Mouse (Mus musculus): Measurements from ENCODE around the gene Tspan4. TPM values are rescaled to one million over a fixed set of nuclear protein-coding genes. Genes with fewer than 3 reads are reported as not detected.

Gene Tspan4
- total RNA-seq, 1 experiment: 75.9 TPM

GRCm38 (mm10) chr7:141429840-141430584, 45.0 kb upstream of the Tspan4 start:
- in situ Hi-C loops (cut with MboI; ENCODE audit: low sequenced_read_pairs in 2 of 2, unreplicated experiment in 2 of 2): no loop called here
- no peak for DNase-seq (ENCODE audit: low read depth, low spot score)
- no peak for TF ChIP-seq ZNF384 (IDR thresholded peaks at IDR 0.05; ENCODE audit: low read depth, low read length)
- no peak for TF ChIP-seq MAFK (IDR thresholded peaks at IDR 0.05; ENCODE audit: insufficient read depth, low read depth, low read length)
- TF ChIP-seq ZC3H11A (IDR thresholded peaks at IDR 0.05; ENCODE audit: borderline replicate concordance, low read depth, low read length): no peak
- H3K4me3 ChIP-seq (ENCODE audit: insufficient read depth in 1 of 2, low read depth in 1 of 2, low read length in 2 of 2, poor library complexity in 1 of 2, severe bottlenecking in 1 of 2): no peak overlapping the region
- H3K4me1 ChIP-seq (ENCODE audit: control insufficient read depth in 2 of 2, insufficient read depth in 2 of 2, low read length in 2 of 2, poor library complexity in 1 of 2): peaks cover 0 to 23% of the 10 kb centered on the region in 2 experiments; a peak in 3 of 4 replicates
- no peaks in the 10 kb centered on the region for H3K9me3 ChIP-seq (ENCODE audit: control insufficient read depth, insufficient read depth, low read depth, low read length)
- H3K36me3 ChIP-seq (ENCODE audit: control insufficient read depth, insufficient read depth, low read length, poor library complexity, severe bottlenecking): peaks cover 18% of the 10 kb centered on the region; the same call in 1 of the 2 replicates
- H3K27ac ChIP-seq (ENCODE audit: insufficient read depth, low read depth, low read length, poor library complexity, severe bottlenecking): no peak overlapping the region
- no peak overlapping the region; the same call in 1 of the 2 replicates for H3K9ac ChIP-seq (ENCODE audit: insufficient read depth, low read depth, low read length, poor library complexity, severe bottlenecking)

GRCm38 (mm10) chr7:141430585-141431240, 44.3 kb upstream of the Tspan4 start:
- H3K9ac ChIP-seq (ENCODE audit: insufficient read depth, low read depth, low read length, poor library complexity, severe bottlenecking): no peak overlapping the region; the same call in 1 of the 2 replicates
- H3K27ac ChIP-seq (ENCODE audit: insufficient read depth, low read depth, low read length, poor library complexity, severe bottlenecking): no peak overlapping the region
- TF ChIP-seq MAFK (IDR thresholded peaks at IDR 0.05; ENCODE audit: insufficient read depth, low read depth, low read length): no peak
- no peak for TF ChIP-seq ZC3H11A (IDR thresholded peaks at IDR 0.05; ENCODE audit: borderline replicate concordance, low read depth, low read length)
- no peak for TF ChIP-seq HCFC1 (IDR thresholded peaks at IDR 0.05; ENCODE audit: borderline replicate concordance, insufficient read depth, low read length)
- TF ChIP-seq CHD2 (IDR thresholded peaks at IDR 0.05; ENCODE audit: low read depth, low read length): no peak
- no peak for TF ChIP-seq ZNF384 (IDR thresholded peaks at IDR 0.05; ENCODE audit: low read depth, low read length)
- in situ Hi-C loops (cut with MboI; ENCODE audit: low sequenced_read_pairs in 2 of 2, unreplicated experiment in 2 of 2): no loop called here
- DNase-seq (ENCODE audit: low read depth, low spot score): no peak
- H3K4me1 ChIP-seq (ENCODE audit: control insufficient read depth in 2 of 2, insufficient read depth in 2 of 2, low read length in 2 of 2, poor library complexity in 1 of 2): peaks cover 0 to 26% of the 10 kb centered on the region in 2 experiments; a peak in 3 of 4 replicates
- no peak overlapping the region for H3K4me3 ChIP-seq (ENCODE audit: insufficient read depth in 1 of 2, low read depth in 1 of 2, low read length in 2 of 2, poor library complexity in 1 of 2, severe bottlenecking in 1 of 2)
- no peaks in the 10 kb centered on the region for H3K9me3 ChIP-seq (ENCODE audit: control insufficient read depth, insufficient read depth, low read depth, low read length)
- H3K36me3 ChIP-seq (ENCODE audit: control insufficient read depth, insufficient read depth, low read length, poor library complexity, severe bottlenecking): peaks cover 18% of the 10 kb centered on the region; the same call in 1 of the 2 replicates

DNA sequence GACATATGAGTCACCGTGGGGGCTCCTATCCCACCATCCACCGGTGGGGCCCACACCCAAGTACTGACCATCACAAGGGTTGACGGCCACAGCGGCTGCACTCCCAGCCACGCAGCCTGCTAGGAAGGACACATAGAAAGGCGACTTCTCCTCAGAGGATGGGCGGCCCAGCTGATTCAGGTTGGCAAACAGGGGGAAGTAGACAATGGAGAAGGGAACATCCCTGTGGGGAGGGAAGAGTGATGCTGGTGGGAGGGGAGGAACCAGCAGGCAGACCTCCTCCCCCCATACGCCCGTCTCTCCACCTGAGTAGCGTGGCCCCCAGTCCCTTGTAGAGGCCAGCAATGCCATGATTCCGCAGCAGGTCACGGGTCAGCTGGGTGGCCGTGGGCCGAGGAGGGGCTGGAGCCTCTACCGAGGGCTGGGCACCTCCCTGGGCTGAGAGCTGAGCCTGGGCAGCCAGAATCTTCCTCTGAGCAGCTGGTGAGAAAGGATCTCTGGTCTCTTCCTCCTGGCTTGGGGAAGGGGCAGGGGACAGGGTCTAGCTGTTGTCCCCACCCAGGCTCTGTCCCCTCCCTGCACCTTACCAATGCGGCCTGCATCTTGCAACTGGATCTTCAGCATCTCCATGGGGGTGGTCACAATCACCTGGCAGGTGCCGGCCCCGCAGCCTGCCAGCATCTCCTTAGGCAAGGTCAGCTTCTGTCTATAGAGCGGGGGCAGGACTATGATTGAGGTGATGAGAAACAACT, 43.4 kb upstream of the Tspan4 start:
- H3K9me3 ChIP-seq (ENCODE audit: control insufficient read depth, insufficient read depth, low read depth, low read length): no peaks in the 10 kb centered on the region
- in situ Hi-C loops (cut with MboI; ENCODE audit: low sequenced_read_pairs in 2 of 2, unreplicated experiment in 2 of 2): no loop called here
- no peak overlapping the region for H3K27ac ChIP-seq (ENCODE audit: insufficient read depth, low read depth, low read length, poor library complexity, severe bottlenecking)
- TF ChIP-seq ZC3H11A (IDR thresholded peaks at IDR 0.05; ENCODE audit: borderline replicate concordance, low read depth, low read length) (no peak), HCFC1 (IDR thresholded peaks at IDR 0.05; ENCODE audit: borderline replicate concordance, insufficient read depth, low read length) (no peak), MAFK (IDR thresholded peaks at IDR 0.05; ENCODE audit: insufficient read depth, low read depth, low read length) (no peak), CHD2 (IDR thresholded peaks at IDR 0.05; ENCODE audit: low read depth, low read length) (no peak), ZNF384 (IDR thresholded peaks at IDR 0.05; ENCODE audit: low read depth, low read length) (no peak)
- H3K9ac ChIP-seq (ENCODE audit: insufficient read depth, low read depth, low read length, poor library complexity, severe bottlenecking): no peak overlapping the region
- H3K4me1 ChIP-seq (ENCODE audit: control insufficient read depth in 2 of 2, insufficient read depth in 2 of 2, low read length in 2 of 2, poor library complexity in 1 of 2): peaks cover 3 to 29% of the 10 kb centered on the region in 2 experiments; a peak in 3 of 4 replicates
- peaks cover 18% of the 10 kb centered on the region; the same call in 1 of the 2 replicates for H3K36me3 ChIP-seq (ENCODE audit: control insufficient read depth, insufficient read depth, low read length, poor library complexity, severe bottlenecking)
- DNase-seq (ENCODE audit: low read depth, low spot score): no peak
- H3K4me3 ChIP-seq (ENCODE audit: insufficient read depth in 1 of 2, low read depth in 1 of 2, low read length in 2 of 2, poor library complexity in 1 of 2, severe bottlenecking in 1 of 2): no peak overlapping the region

DNA sequence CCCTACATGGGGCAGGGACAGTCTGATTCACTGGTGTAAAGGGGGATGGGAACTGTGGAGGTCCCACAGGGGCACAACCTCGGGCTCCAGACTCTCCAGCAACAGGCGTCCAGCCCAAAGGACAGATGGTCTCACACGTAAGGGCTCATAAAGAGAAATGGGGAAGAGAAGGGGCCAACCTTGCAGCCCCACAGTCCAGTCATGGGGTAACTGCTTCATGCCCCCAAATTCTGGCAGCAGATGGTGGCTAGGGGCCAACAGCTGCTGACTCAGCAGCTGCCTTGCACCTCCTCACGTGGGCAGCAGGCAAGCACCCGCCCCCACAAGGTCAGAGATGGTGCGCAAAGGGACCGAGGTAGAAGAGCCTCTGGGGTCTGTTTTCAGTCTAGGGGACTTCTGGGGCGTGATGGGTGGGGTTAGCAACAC, 42.8 kb upstream of the Tspan4 start:
- peaks cover 4 to 29% of the 10 kb centered on the region in 2 experiments; a peak in 3 of 4 replicates for H3K4me1 ChIP-seq (ENCODE audit: control insufficient read depth in 2 of 2, insufficient read depth in 2 of 2, low read length in 2 of 2, poor library complexity in 1 of 2)
- TF ChIP-seq ZC3H11A (IDR thresholded peaks at IDR 0.05; ENCODE audit: borderline replicate concordance, low read depth, low read length): no peak
- no peak for TF ChIP-seq CHD2 (IDR thresholded peaks at IDR 0.05; ENCODE audit: low read depth, low read length)
- TF ChIP-seq HCFC1 (IDR thresholded peaks at IDR 0.05; ENCODE audit: borderline replicate concordance, insufficient read depth, low read length): no peak
- TF ChIP-seq MAFK (IDR thresholded peaks at IDR 0.05; ENCODE audit: insufficient read depth, low read depth, low read length): peak; percentile 74; the same call in 1 of the 2 replicates
- TF ChIP-seq ZNF384 (IDR thresholded peaks at IDR 0.05; ENCODE audit: low read depth, low read length): no peak

More for the DNA sequence above, 42.8 kb upstream of the Tspan4 start:
- Histone ChIP-seq H3K36me3 (ENCODE audit: control insufficient read depth, insufficient read depth, low read length, poor library complexity, severe bottlenecking) (peaks cover 18% of the 10 kb centered on the region; the same call in 1 of the 2 replicates), H3K4me3 (ENCODE audit: insufficient read depth in 1 of 2, low read depth in 1 of 2, low read length in 2 of 2, poor library complexity in 1 of 2, severe bottlenecking in 1 of 2) (no peak overlapping the region), H3K9ac (ENCODE audit: insufficient read depth, low read depth, low read length, poor library complexity, severe bottlenecking) (no peak overlapping the region), H3K27ac (ENCODE audit: insufficient read depth, low read depth, low read length, poor library complexity, severe bottlenecking) (no peak overlapping the region), H3K9me3 (ENCODE audit: control insufficient read depth, insufficient read depth, low read depth, low read length) (no peaks in the 10 kb centered on the region)
- in situ Hi-C loops (cut with MboI; ENCODE audit: low sequenced_read_pairs in 2 of 2, unreplicated experiment in 2 of 2): no loop called here
- DNase-seq (ENCODE audit: low read depth, low spot score): no peak
